Mouse (Mus musculus) heart, postnatal 10 days (tissue): ENCODE measurements around the gene Ndufb3. TPM values are rescaled to one million over a fixed set of nuclear protein-coding genes. Genes with fewer than 3 reads are reported as not detected.
"Not testable (repeated sequence)": the region's sequence is repeated elsewhere in the genome, so short reads cannot be mapped to it uniquely, and the experiment has no call there.

Experiments
- DNase-seq, 2 experiments: peaks; one replicate each; pipeline ENCODE4 v3.0.0; 2021
- intact Hi-C: fragments of 180-260 bp; cut with DNase I; formaldehyde crosslinking; loops from one replicate; pipeline ENCODE4 v1.15.1; 2025
- total RNA-seq, 2 experiments: library from RNA; stranded (reverse); gene quantifications; 2 replicates each; pipeline ENCODE4 v1.2.3; 2021

Ndufb3 gene
- total RNA-seq, result 100 to 1,000 TPM; 233 to 237 TPM

- intact Hi-C loops, result no loop called here
Observed at GRCm38 (mm10) chr1:58586171-58586997, at the start of gene Ndufb3, which contains the start of gene Fam126b. TSS of gene Ndufb3 (plus strand) at chr1:58586384. TSS of gene Fam126b (minus strand) at chr1:58586323.

GRCm38 (mm10) chr1:58541386-58541785 is 44.8 kb upstream of the Ndufb3 start:
- intact Hi-C loops, result no loop called here
- DNase-seq, result no peak

More at GRCm38 (mm10) chr1:58586171-58586997, at the start of gene Ndufb3, which contains the start of gene Fam126b:
- peak; percentile 92 for DNase-seq

- intact Hi-C loops, result loop anchor here (5.0 kb wide), 1 partner anchor 117 kb away; no protein-coding TSS in a partner anchor
- DNase-seq, result not testable (repeated sequence)
Observed at GRCm38 (mm10) chr1:58560370-58560769, 25.8 kb upstream of the Ndufb3 start.

- peak; percentile 32 to 61 for DNase-seq
- intact Hi-C loops, result loop anchor here (5.0 kb wide), 1 partner anchor 115 kb away; no protein-coding TSS in a partner anchor
Observed at GRCm38 (mm10) chr1:58562455-58562854, 23.7 kb upstream of the Ndufb3 start.

- DNase-seq, result no peak
- intact Hi-C loops, result loop anchor here (5.0 kb wide), 1 partner anchor 112 kb away; no protein-coding TSS in a partner anchor
Observed at GRCm38 (mm10) chr1:58564981-58565380, 21.2 kb upstream of the Ndufb3 start.

- no peak for DNase-seq
- intact Hi-C loops, result no loop called here
Observed at GRCm38 (mm10) chr1:58566621-58567020, 19.6 kb upstream of the Ndufb3 start.

GRCm38 (mm10) chr1:58568456-58569130 is 17.6 kb upstream of the Ndufb3 start:
- no peak for DNase-seq
- intact Hi-C loops, result no loop called here

GRCm38 (mm10) chr1:58570437-58570836 is 15.7 kb upstream of the Ndufb3 start:
- no peak for DNase-seq
- intact Hi-C loops, result no loop called here

- DNase-seq, result peak in 1 of 2 experiments; percentile 42
- intact Hi-C loops, result no loop called here
Observed at GRCm38 (mm10) chr1:58579179-58579578, 7.0 kb upstream of the Ndufb3 start.

- intact Hi-C loops, result no loop called here
- DNase-seq, result no peak
Observed at GRCm38 (mm10) chr1:58582611-58583010, 3.6 kb upstream of the Ndufb3 start.

GRCm38 (mm10) chr1:58584271-58584670 is 1.9 kb upstream of the Ndufb3 start:
- no peak for DNase-seq
- intact Hi-C loops, result no loop called here

GRCm38 (mm10) chr1:58585373-58586170 is 612 bp upstream of the Ndufb3 start:
- DNase-seq, result no peak
- intact Hi-C loops, result no loop called here

- intact Hi-C loops, result no loop called here
Observed at GRCm38 (mm10) chr1:58587491-58587890, 1.3 kb downstream of the Ndufb3 start.

GRCm38 (mm10) chr1:58602681-58603080 is 16.5 kb downstream of the Ndufb3 start:
- no peak for DNase-seq
- intact Hi-C loops, result no loop called here

More at GRCm38 (mm10) chr1:58587491-58587890, 1.3 kb downstream of the Ndufb3 start:
- DNase-seq, result no peak

GRCm38 (mm10) chr1:58603738-58604137 is 17.6 kb downstream of the Ndufb3 start:
- intact Hi-C loops, result no loop called here
- DNase-seq, result peak in 1 of 2 experiments; percentile 10

GRCm38 (mm10) chr1:58609591-58609990 is 23.4 kb downstream of the Ndufb3 start:
- intact Hi-C loops, DNase-seq: not testable (repeated sequence)

- DNase-seq, result no peak
- intact Hi-C loops, result no loop called here
Observed at GRCm38 (mm10) chr1:58610166-58610565, 24.0 kb downstream of the Ndufb3 start.

- no peak for DNase-seq
- intact Hi-C loops, result no loop called here
Observed at GRCm38 (mm10) chr1:58610611-58611010, 24.4 kb downstream of the Ndufb3 start.

- intact Hi-C loops, result no loop called here
- peak in 1 of 2 experiments; percentile 29 for DNase-seq
Observed at GRCm38 (mm10) chr1:58613786-58614185, 27.6 kb downstream of the Ndufb3 start.

GRCm38 (mm10) chr1:58614424-58614823 is 28.2 kb downstream of the Ndufb3 start:
- DNase-seq, result peak; percentile 40 to 57
- intact Hi-C loops, result no loop called here

- no peak for DNase-seq
- intact Hi-C loops, result no loop called here
Observed at GRCm38 (mm10) chr1:58615146-58615545, 29.0 kb downstream of the Ndufb3 start.
